Mouse (Mus musculus): ENCODE results near the gene Pgp. TPM values are rescaled to one million over a fixed set of nuclear protein-coding genes. Genes with fewer than 3 reads are reported as not detected.
"Not testable (repeated sequence)": the region's sequence is repeated elsewhere in the genome, so short reads cannot be mapped to it uniquely, and the experiment has no call there.

Pgp gene
- polyA plus RNA-seq (2012; rRNA removed) = 97.1 and 99.3 TPM in 2 replicates

GRCm38 (mm10) chr17:24469910-24470602 is at the start of gene Pgp, which contains the start of gene E4f1:
TSS of gene Pgp (plus strand) at chr17:24470392.
TSS of gene E4f1 (minus strand) at chr17:24470313.
- Histone ChIP-seq H3K4me3 (ENCODE audit: insufficient read depth, low read length) (peak within 1 kb of the TSS; percentile 56), H3K27ac (ENCODE audit: insufficient read depth, low read length) (peak within 1 kb of the TSS; percentile 95), H3K4me1 (ENCODE audit: control insufficient read depth, insufficient read depth, low read length) (peaks cover 9% of the 10 kb centered on the region)
- no peak for TF ChIP-seq CTCF (IDR thresholded peaks at IDR 0.05; ENCODE audit: extremely low read depth, insufficient read depth, low read length)
- TF ChIP-seq POLR2A (IDR thresholded peaks at IDR 0.05; ENCODE audit: extremely low read depth, insufficient read depth, low read length) = peak; percentile 62; the same call in 1 of the 2 replicates

- no peaks in the 10 kb centered on the region for H3K4me1 ChIP-seq (ENCODE audit: control insufficient read depth, insufficient read depth, low read length)
- TF ChIP-seq POLR2A (IDR thresholded peaks at IDR 0.05; ENCODE audit: extremely low read depth, insufficient read depth, low read length) (no peak), CTCF (IDR thresholded peaks at IDR 0.05; ENCODE audit: extremely low read depth, insufficient read depth, low read length) (no peak)
- H3K27ac ChIP-seq (ENCODE audit: insufficient read depth, low read length) = no peak overlapping the region
- no peak overlapping the region for H3K4me3 ChIP-seq (ENCODE audit: insufficient read depth, low read length)
Observed at GRCm38 (mm10) chr17:24423114-24423513, 47.1 kb upstream of the Pgp start.

GRCm38 (mm10) chr17:24424489-24424888 is 45.7 kb upstream of the Pgp start:
- TF ChIP-seq CTCF (IDR thresholded peaks at IDR 0.05; ENCODE audit: extremely low read depth, insufficient read depth, low read length) (no peak), POLR2A (IDR thresholded peaks at IDR 0.05; ENCODE audit: extremely low read depth, insufficient read depth, low read length) (no peak)
- no peak overlapping the region for H3K27ac ChIP-seq (ENCODE audit: insufficient read depth, low read length)
- no peaks in the 10 kb centered on the region for H3K4me1 ChIP-seq (ENCODE audit: control insufficient read depth, insufficient read depth, low read length)
- no peak overlapping the region for H3K4me3 ChIP-seq (ENCODE audit: insufficient read depth, low read length)

GRCm38 (mm10) chr17:24425326-24425725 is 44.9 kb upstream of the Pgp start:
- not testable (repeated sequence) for H3K4me1 ChIP-seq (ENCODE audit: control insufficient read depth, insufficient read depth, low read length); H3K4me3 ChIP-seq (ENCODE audit: insufficient read depth, low read length); H3K27ac ChIP-seq (ENCODE audit: insufficient read depth, low read length)

DNA sequence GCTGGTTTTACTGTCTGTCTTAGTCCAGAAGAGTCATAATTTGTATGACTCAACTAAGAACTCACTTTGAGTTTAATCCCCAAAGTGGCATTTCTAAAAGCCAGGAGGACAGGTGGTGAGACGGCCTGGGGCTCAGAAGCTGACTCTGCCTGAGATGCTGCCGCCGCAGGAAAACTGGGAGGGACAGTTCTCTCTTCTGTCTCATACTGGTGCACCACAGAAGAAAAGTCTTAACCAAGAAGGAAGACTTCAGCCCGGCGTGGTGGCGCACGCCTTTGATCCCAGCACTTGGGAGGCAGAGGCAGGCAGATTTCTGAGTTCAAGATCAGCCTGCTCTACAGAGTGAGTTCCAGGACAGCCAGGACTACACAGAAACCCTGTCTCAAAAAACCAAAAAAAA is 44.3 kb upstream of the Pgp start:
- Histone ChIP-seq H3K27ac (ENCODE audit: insufficient read depth, low read length) (no peak overlapping the region), H3K4me1 (ENCODE audit: control insufficient read depth, insufficient read depth, low read length) (no peaks in the 10 kb centered on the region), H3K4me3 (ENCODE audit: insufficient read depth, low read length) (peak overlapping the region; percentile 49; the same call in 1 of the 2 replicates)
- TF ChIP-seq CTCF (IDR thresholded peaks at IDR 0.05; ENCODE audit: extremely low read depth, insufficient read depth, low read length) (no peak), POLR2A (IDR thresholded peaks at IDR 0.05; ENCODE audit: extremely low read depth, insufficient read depth, low read length) (no peak)

- Histone ChIP-seq H3K4me3 (ENCODE audit: insufficient read depth, low read length) (peak within 1 kb of the TSS; percentile 49), H3K4me1 (ENCODE audit: control insufficient read depth, insufficient read depth, low read length) (no peaks in the 10 kb centered on the region), H3K27ac (ENCODE audit: insufficient read depth, low read length) (peak within 1 kb of the TSS; percentile 90)
- TF ChIP-seq CTCF (IDR thresholded peaks at IDR 0.05; ENCODE audit: extremely low read depth, insufficient read depth, low read length) (no peak), POLR2A (IDR thresholded peaks at IDR 0.05; ENCODE audit: extremely low read depth, insufficient read depth, low read length) (peak; percentile 59; the same call in 1 of the 2 replicates)
Observed at GRCm38 (mm10) chr17:24426471-24427169, 43.6 kb upstream of the Pgp start, which contains the start of gene Eci1. TSS of gene Eci1 (plus strand) at chr17:24426641.

DNA sequence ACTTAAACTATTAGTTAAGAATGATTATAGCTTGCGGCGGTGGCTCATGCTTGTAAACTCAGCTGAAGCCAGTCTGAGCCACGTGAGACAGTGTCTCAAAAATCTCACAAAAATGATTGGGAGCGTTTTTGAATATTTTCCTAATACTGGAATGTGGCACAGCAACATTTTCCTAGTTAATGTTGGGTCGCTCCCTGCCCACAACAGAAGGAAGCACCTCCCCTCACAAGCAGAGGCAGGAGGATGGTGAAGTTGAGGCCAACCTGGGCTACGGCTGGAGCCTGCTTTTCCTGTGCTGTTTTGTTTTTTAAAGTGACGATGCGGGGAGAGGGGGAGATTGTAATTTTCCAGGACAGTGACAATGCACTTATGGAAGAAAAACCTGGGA is 43.0 kb upstream of the Pgp start:
- TF ChIP-seq CTCF (IDR thresholded peaks at IDR 0.05; ENCODE audit: extremely low read depth, insufficient read depth, low read length) (no peak), POLR2A (IDR thresholded peaks at IDR 0.05; ENCODE audit: extremely low read depth, insufficient read depth, low read length) (no peak)
- Histone ChIP-seq H3K4me1 (ENCODE audit: control insufficient read depth, insufficient read depth, low read length) (no peaks in the 10 kb centered on the region), H3K27ac (ENCODE audit: insufficient read depth, low read length) (no peak overlapping the region), H3K4me3 (ENCODE audit: insufficient read depth, low read length) (peak overlapping the region; percentile 49)

GRCm38 (mm10) chr17:24429201-24429983 is 40.8 kb upstream of the Pgp start:
- Histone ChIP-seq H3K4me3 (ENCODE audit: insufficient read depth, low read length) (no peak overlapping the region), H3K4me1 (ENCODE audit: control insufficient read depth, insufficient read depth, low read length) (no peaks in the 10 kb centered on the region), H3K27ac (ENCODE audit: insufficient read depth, low read length) (peak overlapping the region; percentile 52; the same call in 1 of the 2 replicates)
- TF ChIP-seq POLR2A (IDR thresholded peaks at IDR 0.05; ENCODE audit: extremely low read depth, insufficient read depth, low read length) = peak; percentile 28; the same call in 1 of the 2 replicates
- no peak for TF ChIP-seq CTCF (IDR thresholded peaks at IDR 0.05; ENCODE audit: extremely low read depth, insufficient read depth, low read length)

GRCm38 (mm10) chr17:24437016-24437415 is 33.2 kb upstream of the Pgp start:
- TF ChIP-seq CTCF (IDR thresholded peaks at IDR 0.05; ENCODE audit: extremely low read depth, insufficient read depth, low read length) (peak; percentile 55), POLR2A (IDR thresholded peaks at IDR 0.05; ENCODE audit: extremely low read depth, insufficient read depth, low read length) (no peak)
- Histone ChIP-seq H3K27ac (ENCODE audit: insufficient read depth, low read length) (no peak overlapping the region), H3K4me3 (ENCODE audit: insufficient read depth, low read length) (no peak overlapping the region), H3K4me1 (ENCODE audit: control insufficient read depth, insufficient read depth, low read length) (no peaks in the 10 kb centered on the region)

Measured in cortical plate, adult 2 months (tissue).